Mouse (Mus musculus) cerebellum, adult (tissue): ENCODE measurements at regions not wholly inside any gene's neighbourhood (a gene's known extent, or its start where the extent isn't known, plus 50 kb on each side); places are given as distances from the start of the nearest gene placed in this dataset.

ENCODE experiments used
- ATAC-seq: cut with Nextera tagmentation; 2 replicates; pipeline ENCODE4 v1.9.2; 2017; ENCODE audit warnings: mild to moderate bottlenecking, moderate library complexity, mixed read lengths; ENCODE audit not compliant: insufficient number of reproducible peaks, low FRiP score, low TSS enrichment

GRCm38 (mm10) chr8:93688845-93689244 is 120.9 kb upstream of the Gnao1 start:
- ATAC-seq: no peak

GRCm38 (mm10) chr8:93689832-93690471 is 119.8 kb upstream of the Gnao1 start:
- no peak for ATAC-seq

- ATAC-seq: no peak
These were observed 118.4 kb upstream of the Gnao1 start for GRCm38 (mm10) chr8:93691375-93691774.

GRCm38 (mm10) chr8:93691826-93692225 is 117.9 kb upstream of the Gnao1 start:
- no peak for ATAC-seq

- no peak for ATAC-seq
These were observed 112.6 kb upstream of the Gnao1 start for GRCm38 (mm10) chr8:93697206-93697605.

- ATAC-seq: no peak
These were observed 111.3 kb upstream of the Gnao1 start for GRCm38 (mm10) chr8:93698508-93698907.

GRCm38 (mm10) chr8:93701391-93701790 is 108.4 kb upstream of the Gnao1 start:
- ATAC-seq: no peak

- no peak for ATAC-seq
These were observed 97.6 kb upstream of the Gnao1 start for GRCm38 (mm10) chr8:93712066-93712706.

- no peak for ATAC-seq
These were observed 96.5 kb upstream of the Gnao1 start for GRCm38 (mm10) chr8:93713221-93713620.

GRCm38 (mm10) chr8:93724896-93725489 is 84.8 kb upstream of the Gnao1 start:
- ATAC-seq: no peak

GRCm38 (mm10) chr8:93729124-93729930 is 80.4 kb upstream of the Gnao1 start:
- 0 out of 2 replicates have a peak, but pooled peaks have one; percentile 40 for ATAC-seq

GRCm38 (mm10) chr8:93730738-93731700 is 78.7 kb upstream of the Gnao1 start:
- ATAC-seq: no peak

GRCm38 (mm10) chr8:93734818-93735217 is 74.9 kb upstream of the Gnao1 start:
- peak; percentile 56; the same call in 1 of the 2 replicates for ATAC-seq

GRCm38 (mm10) chr8:93740281-93740680 is 69.5 kb upstream of the Gnao1 start:
- no peak for ATAC-seq

GRCm38 (mm10) chr8:93748720-93749119 is 61.0 kb upstream of the Gnao1 start:
- ATAC-seq: no peak

GRCm38 (mm10) chr8:93750921-93751320 is 58.8 kb upstream of the Gnao1 start:
- ATAC-seq: no peak

- ATAC-seq: no peak
These were observed 53.8 kb upstream of the Gnao1 start for GRCm38 (mm10) chr8:93755981-93756380.
